Mouse (Mus musculus) kidney, adult 2 months (tissue): ENCODE measurements around the gene C330021F23Rik.

Experiments used
- CTCF ChIP-seq: fragments of 200-500 bp; conservative IDR thresholded peaks from 2 replicates; pipeline ENCODE4 v1.5.1; 2011; ENCODE audit warnings: low read depth, mild to moderate bottlenecking, control low read depth, low read length, moderate library complexity, mixed read lengths; ENCODE audit not compliant: insufficient read depth, insufficient read length
- POLR2A ChIP-seq: fragments of 200-500 bp; IDR thresholded peaks from one replicate; pipeline ENCODE4 v1.6.1; 2011; ENCODE audit warnings: low read depth, low read length, control low read depth

- no peak for TF ChIP-seq POLR2A
- TF ChIP-seq CTCF, result no peak
These were observed 11.9 kb downstream of the C330021F23Rik start for GRCm38 (mm10) chr8:3579390-3580364.
